Mouse (Mus musculus) embryo, embryonic 10.5 days (tissue): ENCODE data around the gene 4931409K22Rik.

Source experiments
- DNase-seq: peaks from one replicate; pipeline ENCODE4 v3.0.0-alpha.2; 2015; ENCODE audit warnings: low spot score

Gene 4931409K22Rik

GRCm38 (mm10) chr5:24497526-24497925, 59.1 kb downstream of the 4931409K22Rik start:
- no peak for DNase-seq

GRCm38 (mm10) chr5:24496756-24497155, 59.9 kb downstream of the 4931409K22Rik start:
- DNase-seq, result no peak

GRCm38 (mm10) chr5:24495019-24495418, 61.6 kb downstream of the 4931409K22Rik start:
- no peak for DNase-seq
